Mouse (Mus musculus) lung, embryonic 16.5 days (tissue): ENCODE results near the gene Alox5ap. TPM values are rescaled to one million over a fixed set of nuclear protein-coding genes. Genes with fewer than 3 reads are reported as not detected.

Experiments used
- ATAC-seq: fragments of 200-750 bp; cut with Nextera tagmentation; 2 replicates; pipeline ENCODE4 v1.8.0; 2017; ENCODE audit warnings: low read depth, mild to moderate bottlenecking, moderate library complexity
- H3K27ac ChIP-seq: fragments of 300-500 bp; sonication (generic); 2 replicates; pipeline ENCODE4 v1.5.1; 2014; ENCODE audit warnings: mild to moderate bottlenecking, control low read depth, low read length
- H3K27me3 ChIP-seq: fragments of 300-500 bp; sonication (generic); 2 replicates; pipeline ENCODE4 v1.6.1; 2014; ENCODE audit warnings: low read depth, low read length, mixed read lengths; ENCODE audit not compliant: control insufficient read depth, insufficient read depth
- H3K36me3 ChIP-seq: fragments of 300-500 bp; sonication (generic); 2 replicates; pipeline ENCODE4 v1.6.1; 2014; ENCODE audit warnings: low read length; ENCODE audit not compliant: control insufficient read depth, insufficient read depth
- H3K4me1 ChIP-seq: fragments of 300-500 bp; sonication (generic); replicated peaks from 2 replicates; pipeline ENCODE4 v1.6.1; 2014; ENCODE audit warnings: low read length, mixed read lengths; ENCODE audit not compliant: control insufficient read depth, insufficient read depth
- H3K4me2 ChIP-seq: fragments of 300-500 bp; sonication (generic); 2 replicates; pipeline ENCODE4 v1.6.1; 2014; ENCODE audit warnings: low read depth, low read length, control low read depth
- H3K4me3 ChIP-seq: fragments of 300-500 bp; sonication (generic); 2 replicates; pipeline ENCODE4 v1.5.1; 2014; ENCODE audit warnings: mild to moderate bottlenecking, low read length, control low read depth
- H3K9ac ChIP-seq: fragments of 300-500 bp; sonication (generic); 2 replicates; pipeline ENCODE4 v1.6.1; 2014; ENCODE audit warnings: low read length, control low read depth
- H3K9me3 ChIP-seq: fragments of 300-500 bp; sonication (generic); 2 replicates; pipeline ENCODE4 v1.6.1; 2016; ENCODE audit warnings: low read length; ENCODE audit not compliant: control insufficient read depth
- WGBS: fragments of 180-500 bp; shearing (Covaris S2); extraction: QIAGEN DNeasy Blood & Tissue Kit; methylation state at CpG from one replicate; pipeline ENCODE4 v1.1.7; 2014; 5-methylcytosine and 5-hydroxymethylcytosine counted together
- polyA plus RNA-seq: library from polyadenylated mRNA; unstranded; fragments of >200 nt; fragmentation: Nextera tagmentation; extraction: Ambion mirVana; gene quantifications from 2 replicates; pipeline ENCODE4 v1.2.1, GENCODE M21; 2015

The Alox5ap gene
- polyA plus RNA-seq, 1 experiment from 2014 or later, result 22.0 TPM

DNA sequence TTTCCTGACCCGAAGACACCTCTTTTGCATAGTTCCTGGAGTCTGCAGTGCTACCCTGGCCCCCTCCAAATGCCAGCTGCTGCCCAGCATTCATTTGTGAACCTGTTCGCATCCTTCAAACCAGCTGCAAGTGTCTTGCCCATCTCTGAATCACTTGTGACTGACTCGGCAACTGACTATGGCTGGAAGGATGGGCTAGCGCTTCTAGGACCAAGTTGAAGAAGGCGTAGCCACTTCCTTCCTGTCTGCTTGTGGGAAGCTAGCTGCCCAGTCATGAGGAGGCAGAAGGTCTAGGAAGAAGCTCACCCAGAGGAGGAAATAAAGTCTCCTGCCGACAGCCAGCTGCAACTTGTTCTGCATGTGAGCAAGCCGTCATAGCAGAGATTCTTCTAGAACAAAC is 29.6 kb upstream of the Alox5ap start:
- Histone ChIP-seq H3K9me3 (no peaks in the 10 kb centered on the region), H3K9ac (no peak overlapping the region), H3K27me3 (no peaks in the 10 kb centered on the region), H3K4me2 (no peak overlapping the region), H3K36me3 (no peaks in the 10 kb centered on the region), H3K4me1 (no peaks in the 10 kb centered on the region), H3K27ac (no peak overlapping the region), H3K4me3 (no peak overlapping the region)
- 66% methylated on average over 7 of the region's 7 CpGs for WGBS
- ATAC-seq, result no peak; the same call in 1 of the 2 replicates

DNA sequence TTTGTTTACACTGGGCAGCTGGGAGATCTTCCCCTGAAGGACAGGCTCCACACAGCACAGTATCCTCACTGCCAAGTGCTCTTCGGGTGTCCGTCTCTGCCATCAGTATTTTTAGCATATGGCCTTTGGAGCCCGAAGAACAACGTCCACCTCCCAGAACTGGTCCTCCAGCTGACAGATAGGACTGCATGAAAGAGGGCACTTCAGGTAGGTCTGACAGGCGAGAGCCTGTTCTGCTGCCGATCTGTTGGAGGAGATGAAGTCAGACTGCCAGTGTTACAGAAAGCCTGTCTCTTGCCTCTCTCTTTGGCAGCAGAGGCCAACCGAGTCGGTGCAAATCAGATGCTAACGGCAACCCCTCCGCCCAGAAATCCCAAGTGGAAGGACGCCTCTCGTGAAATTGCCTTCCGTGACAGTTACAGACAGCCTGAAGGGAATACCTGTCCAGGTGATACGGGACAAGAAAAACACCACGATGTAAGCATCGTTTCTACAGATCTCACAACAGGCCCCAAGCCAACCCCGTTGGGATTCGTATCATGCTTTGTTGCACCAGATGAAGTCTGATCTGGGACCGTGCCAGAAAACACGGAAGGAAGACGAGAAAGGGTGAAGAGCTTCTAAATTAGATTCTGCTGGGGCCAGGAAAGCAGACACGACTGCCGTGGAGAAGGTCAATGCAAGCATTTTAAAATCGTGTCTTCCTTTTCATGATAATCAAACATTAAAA is 27.2 kb upstream of the Alox5ap start:
- 0 out of 2 replicates have a peak, but pooled peaks cover 4% of the 10 kb centered on the region for H3K9me3 ChIP-seq
- H3K4me1 ChIP-seq, result no peaks in the 10 kb centered on the region
- no peaks in the 10 kb centered on the region for H3K36me3 ChIP-seq
- H3K4me2 ChIP-seq, result no peak overlapping the region
- no peak overlapping the region for H3K27ac ChIP-seq
- no peak for ATAC-seq
- H3K9ac ChIP-seq, result no peak overlapping the region
- 68% methylated on average over 24 of the region's 24 CpGs for WGBS
- H3K4me3 ChIP-seq, result no peak overlapping the region
- no peaks in the 10 kb centered on the region for H3K27me3 ChIP-seq

- Histone ChIP-seq H3K4me1 (peaks cover 14% of the 10 kb centered on the region), H3K9ac (no peak overlapping the region), H3K9me3 (0 out of 2 replicates have a peak, but pooled peaks cover 4% of the 10 kb centered on the region), H3K4me3 (no peak overlapping the region), H3K27me3 (no peaks in the 10 kb centered on the region), H3K27ac (no peak overlapping the region), H3K36me3 (no peaks in the 10 kb centered on the region), H3K4me2 (no peak overlapping the region)
- 76% methylated on average over 5 of the region's 5 CpGs for WGBS
- no peak for ATAC-seq
Measured at GRCm38 (mm10) chr5:149242467-149242866, 22.1 kb upstream of the Alox5ap start.

GRCm38 (mm10) chr5:149243053-149243452 is 21.5 kb upstream of the Alox5ap start:
- H3K4me2 ChIP-seq, result no peak overlapping the region
- WGBS, result 43% methylated on average over 5 of the region's 5 CpGs
- no peak overlapping the region for H3K4me3 ChIP-seq
- no peak for ATAC-seq
- no peaks in the 10 kb centered on the region for H3K36me3 ChIP-seq
- H3K27me3 ChIP-seq, result no peaks in the 10 kb centered on the region
- H3K9me3 ChIP-seq, result 0 out of 2 replicates have a peak, but pooled peaks cover 4% of the 10 kb centered on the region
- H3K27ac ChIP-seq, result no peak overlapping the region
- peaks cover 15% of the 10 kb centered on the region for H3K4me1 ChIP-seq
- H3K9ac ChIP-seq, result no peak overlapping the region

- Histone ChIP-seq H3K9me3 (0 out of 2 replicates have a peak, but pooled peaks cover 4% of the 10 kb centered on the region), H3K27me3 (no peaks in the 10 kb centered on the region), H3K27ac (0 out of 2 replicates have a peak overlapping the region, but pooled peaks have one; percentile 33), H3K9ac (peak overlapping the region; percentile 50), H3K4me3 (peak overlapping the region; percentile 33), H3K36me3 (no peaks in the 10 kb centered on the region), H3K4me2 (peak overlapping the region; percentile 60), H3K4me1 (peaks cover 15% of the 10 kb centered on the region)
- no peak for ATAC-seq
- 20% methylated on average over 9 of the region's 9 CpGs for WGBS
Measured at GRCm38 (mm10) chr5:149245391-149245964, 19.1 kb upstream of the Alox5ap start.

DNA sequence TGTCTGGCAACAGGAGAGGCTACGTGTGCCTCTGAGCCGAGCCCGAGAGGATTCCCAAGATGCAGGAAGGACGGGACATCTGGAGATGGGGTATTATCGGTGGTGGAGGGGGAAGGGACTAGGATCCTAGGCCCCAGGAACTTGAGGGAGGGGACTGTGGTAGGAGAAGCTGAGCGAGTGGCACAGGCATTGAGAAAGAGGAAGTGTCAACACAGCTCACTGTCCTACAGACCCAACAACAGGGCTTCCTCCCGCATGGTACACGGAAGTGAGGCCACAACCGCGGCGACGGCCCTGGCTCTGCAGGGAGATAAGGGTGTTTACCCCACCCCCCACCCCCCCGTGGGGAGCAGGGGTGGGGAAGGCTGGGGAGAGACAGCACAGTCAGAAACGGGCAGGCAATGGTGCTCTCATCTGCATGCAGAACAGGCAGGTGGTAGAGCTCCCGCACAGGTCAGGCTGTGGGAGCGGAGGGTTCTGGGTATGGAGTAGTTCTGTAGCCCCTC is 18.5 kb upstream of the Alox5ap start:
- Histone ChIP-seq H3K27me3 (no peaks in the 10 kb centered on the region), H3K9ac (peak overlapping the region; percentile 50), H3K36me3 (no peaks in the 10 kb centered on the region), H3K9me3 (0 out of 2 replicates have a peak, but pooled peaks cover 4% of the 10 kb centered on the region), H3K4me2 (peak overlapping the region; percentile 60), H3K4me3 (peak overlapping the region; percentile 33), H3K4me1 (peaks cover 15% of the 10 kb centered on the region), H3K27ac (peak overlapping the region; percentile 33; the same call in 1 of the 2 replicates)
- peak; percentile 84 for ATAC-seq
- 5% methylated on average over 16 of the region's 16 CpGs for WGBS

GRCm38 (mm10) chr5:149247047-149247904 is 17.3 kb upstream of the Alox5ap start:
- Histone ChIP-seq H3K9me3 (no peaks in the 10 kb centered on the region), H3K4me2 (peak overlapping the region; percentile 28), H3K27me3 (no peaks in the 10 kb centered on the region), H3K27ac (0 out of 2 replicates have a peak overlapping the region, but pooled peaks have one; percentile 36), H3K36me3 (no peaks in the 10 kb centered on the region), H3K4me3 (no peak overlapping the region), H3K9ac (peak overlapping the region; percentile 33; the same call in 1 of the 2 replicates), H3K4me1 (peaks cover 15% of the 10 kb centered on the region)
- peak; percentile 64 for ATAC-seq
- WGBS, result 14% methylated on average over 19 of the region's 20 CpGs

GRCm38 (mm10) chr5:149252303-149252702 is 12.3 kb upstream of the Alox5ap start:
- no peak overlapping the region for H3K4me2 ChIP-seq
- peaks cover 3% of the 10 kb centered on the region; the same call in 1 of the 2 replicates for H3K4me1 ChIP-seq
- H3K27ac ChIP-seq, result no peak overlapping the region
- WGBS, result 58% methylated on average over 3 of the region's 3 CpGs
- H3K36me3 ChIP-seq, result no peaks in the 10 kb centered on the region
- H3K4me3 ChIP-seq, result no peak overlapping the region
- H3K9ac ChIP-seq, result no peak overlapping the region
- no peaks in the 10 kb centered on the region for H3K27me3 ChIP-seq
- no peaks in the 10 kb centered on the region for H3K9me3 ChIP-seq
- no peak for ATAC-seq
